14 mouse cellular contexts compared by ENCODE assay signal in the genomic region with DNA sequence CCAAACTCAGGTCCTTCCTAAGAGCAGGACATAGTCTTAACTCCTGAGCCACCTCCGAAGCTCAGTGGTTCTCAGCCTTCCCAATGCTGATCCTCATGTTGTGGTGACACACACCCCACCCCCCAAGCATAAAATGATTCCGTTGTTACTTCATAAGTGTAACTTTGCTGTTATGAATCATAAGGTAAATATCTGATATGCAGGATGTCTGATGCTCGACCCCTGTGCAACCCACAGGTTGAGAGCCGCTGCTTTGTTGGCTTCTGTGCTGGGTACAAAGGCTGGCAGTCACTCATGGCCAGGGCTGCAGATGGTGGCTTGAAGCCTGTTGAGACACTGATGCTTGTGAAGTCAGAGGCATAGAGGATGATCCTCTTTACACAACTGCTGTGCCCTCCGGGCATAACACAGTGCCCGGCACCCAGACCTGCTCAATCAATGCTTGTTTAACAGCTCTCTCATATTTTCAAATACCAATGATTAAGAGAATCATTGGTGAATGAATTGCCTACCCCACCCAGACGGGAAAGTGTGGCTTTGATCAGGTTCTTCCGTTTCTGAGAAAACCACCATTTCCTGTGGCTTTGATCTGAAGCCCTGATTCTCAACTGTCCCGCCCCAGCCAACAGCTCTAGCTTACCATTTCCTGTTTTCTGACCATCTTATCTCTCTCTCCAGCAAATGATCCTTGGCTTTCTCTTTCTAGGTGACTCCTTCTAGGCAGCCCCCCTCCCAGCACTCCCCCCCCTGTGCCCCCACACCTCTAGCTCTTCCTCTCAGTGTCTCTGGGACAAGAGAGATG. TPM values are rescaled to one million over a fixed set of nuclear protein-coding genes. Genes with fewer than 3 reads are reported as not detected.
DNase-seq lines count a peak whose midpoint lies in the region; ATAC-seq and TF ChIP-seq lines count a peak whose summit lies in the region.
"Had no signal": no experiment of that assay in that cellular context is flagged by ENCODE, and none has a peak within 500 bp of the region (broad histone marks: within the 10 kb centered on the region; RNA-seq: fewer than 3 reads in every experiment).

No protein-coding gene starts in this region.

- peaks cover 21% of the 10 kb centered on the region; the same call in 1 of the 2 replicates for H3K4me1 ChIP-seq in spleen, adult 2 months (ENCODE audit: control insufficient read depth, insufficient read depth, insufficient read length)

- H3K27me3 ChIP-seq in spleen, adult 2 months (ENCODE audit: control insufficient read depth, insufficient read depth, low read length) = no peaks in the 10 kb centered on the region
- H3K27me3 ChIP-seq: embryonic facial prominence, embryonic 13.5 days had no signal

- no peaks in the 10 kb centered on the region for H3K36me3 ChIP-seq in spleen, adult 2 months (ENCODE audit: control insufficient read depth, insufficient read depth, low read length)
- H3K36me3 ChIP-seq: embryonic facial prominence, embryonic 13.5 days had no signal

- peak overlapping the region; percentile 74 for H3K27ac ChIP-seq in spleen, adult 2 months (ENCODE audit: insufficient read depth, low read length)
- H3K27ac ChIP-seq: kidney, postnatal 0 days had no signal

- TF ChIP-seq POLR2A in spleen, adult 2 months (IDR thresholded peaks at IDR 0.05; ENCODE audit: low read depth, low read length) = no peak

- ATAC-seq in common myeloid progenitor, adult 5-6 weeks (replicated peaks; ENCODE audit: low read depth, poor library complexity, severe bottlenecking) = peak; percentile 63
- ATAC-seq in cerebellum, adult (ENCODE audit: insufficient number of reproducible peaks, low FRiP score, low TSS enrichment) = no peak

- 15% methylated on average over 9 of the region's 9 CpGs for WGBS in spleen, adult 2 months

- DNase-seq in spleen, adult 2 months (ENCODE audit: low read depth in 1 of 2, low spot score in 2 of 2) = peak; percentile 53 to 68
- no peak for DNase-seq in spleen, postnatal 4 days (ENCODE audit: low spot score in 2 of 2)
- DNase-seq in natural killer cell, adult 2 months (ENCODE audit: low spot score in 2 of 2) = peak; percentile 78 to 82
- DNase-seq in thymus, postnatal 4 days = peak; percentile 47
- no peak for DNase-seq in layer of hippocampus, adult 9-10 months (ENCODE audit: low spot score)
- DNase-seq in layer of hippocampus, adult 18-20 months (ENCODE audit: low spot score in 2 of 2) = no peak
- DNase-seq: adrenal gland, postnatal 36 days; cerebellum, adult 11-12 months; heart, postnatal 36 days; liver had no signal

- no peak for TF ChIP-seq CTCF in spleen, adult 2 months (IDR thresholded peaks at IDR 0.05; ENCODE audit: extremely low read depth, insufficient read depth, insufficient read length, insufficient replicate concordance)

- H3K4me3 ChIP-seq in spleen, adult 2 months (ENCODE audit: extremely low read depth, insufficient read depth, insufficient read length) = no peak overlapping the region
- H3K4me3 ChIP-seq: embryonic facial prominence, embryonic 13.5 days had no signal

RNA-seq across cellular contexts. Expression of a gene that starts 15.7 kb away (rescaled TPM):
- 1.3 and 2.2 TPM in 2 replicates for polyA plus RNA-seq in spleen, adult 2 months (2012; rRNA removed)
- total RNA-seq in common myeloid progenitor, adult 5-6 weeks (2017) = 0.68 and 1.0 TPM in 2 replicates
- total RNA-seq in layer of hippocampus, adult 18-20 months (2021) = under 1 TPM; 0.08 to 0.32 TPM

RNA-seq across cellular contexts. Expression of a gene that starts 50.1 kb away (rescaled TPM):
- 135 and 194 TPM in 2 replicates for polyA plus RNA-seq in spleen, adult 2 months (2012; rRNA removed)
- total RNA-seq in common myeloid progenitor, adult 5-6 weeks (2017) = not detected in 2 replicates
- not detected for total RNA-seq in layer of hippocampus, adult 18-20 months (2021)

Comparison
In these comparisons a context has a peak if more than half of its experiments do, and no peak if none do; other contexts are left out.
1. DNase-seq: peak in spleen, adult 2 months (2 of 2), natural killer cell, adult 2 months (2 of 2) and thymus, postnatal 4 days (single experiment); none in spleen, postnatal 4 days (0 of 2), layer of hippocampus, adult 9-10 months (single experiment) and layer of hippocampus, adult 18-20 months (0 of 2).